Mouse (Mus musculus): ENCODE results near the gene Zfp777. TPM values are rescaled to one million over a fixed set of nuclear protein-coding genes. Genes with fewer than 3 reads are reported as not detected.
A peak's percentile ranks its signal among the peaks of the same experiment; 100 is the strongest.

Gene Zfp777
- polyA plus RNA-seq, 1 experiment = 16.8 TPM

- TF ChIP-seq CTCF (conservative IDR thresholded peaks at IDR 0.05; ENCODE audit: insufficient read depth, insufficient read length, low read depth, low read length) = peak; percentile 59
- no peak for TF ChIP-seq POLR2A (IDR thresholded peaks at IDR 0.05; ENCODE audit: low read depth, low read length)
- Histone ChIP-seq H3K27ac (ENCODE audit: insufficient read depth, low read depth, low read length) (no peak overlapping the region), H3K4me1 (ENCODE audit: control insufficient read depth, insufficient read depth, low read length) (no peaks in the 10 kb centered on the region), H3K36me3 (ENCODE audit: control insufficient read depth, insufficient read depth, low read length) (no peaks in the 10 kb centered on the region), H3K4me3 (ENCODE audit: insufficient read depth, low read depth, low read length) (peak overlapping the region; percentile 34), H3K27me3 (replicated peaks; ENCODE audit: control insufficient read depth, insufficient read depth, low read length) (no peaks in the 10 kb centered on the region)
- under 1% methylated on average over 24 of the region's 24 CpGs for WGBS
- DNase-seq = peak; percentile 76
Observed at GRCm38 (mm10) chr6:48016090-48016521, 32.6 kb downstream of the Zfp777 start.

GRCm38 (mm10) chr6:48010727-48011126 is 38.0 kb downstream of the Zfp777 start:
- Histone ChIP-seq H3K27ac (ENCODE audit: insufficient read depth, low read depth, low read length) (no peak overlapping the region), H3K4me1 (ENCODE audit: control insufficient read depth, insufficient read depth, low read length) (no peaks in the 10 kb centered on the region), H3K36me3 (ENCODE audit: control insufficient read depth, insufficient read depth, low read length) (no peaks in the 10 kb centered on the region), H3K4me3 (ENCODE audit: insufficient read depth, low read depth, low read length) (no peak overlapping the region), H3K27me3 (replicated peaks; ENCODE audit: control insufficient read depth, insufficient read depth, low read length) (no peaks in the 10 kb centered on the region)
- DNase-seq = no peak
- 35% methylated on average over 8 of the region's 8 CpGs for WGBS
- TF ChIP-seq CTCF (conservative IDR thresholded peaks at IDR 0.05; ENCODE audit: insufficient read depth, insufficient read length, low read depth, low read length) (no peak), POLR2A (IDR thresholded peaks at IDR 0.05; ENCODE audit: low read depth, low read length) (no peak)

GRCm38 (mm10) chr6:47995661-47996060 is 53.0 kb downstream of the Zfp777 start:
- H3K27me3 ChIP-seq (replicated peaks; ENCODE audit: control insufficient read depth, insufficient read depth, low read length) = no peaks in the 10 kb centered on the region
- no peak overlapping the region for H3K27ac ChIP-seq (ENCODE audit: insufficient read depth, low read depth, low read length)

GRCm38 (mm10) chr6:47983936-47984335 is 64.8 kb downstream of the Zfp777 start:
- 40% methylated on average over 2 of the region's 2 CpGs for WGBS
- TF ChIP-seq POLR2A (IDR thresholded peaks at IDR 0.05; ENCODE audit: low read depth, low read length) (no peak), CTCF (conservative IDR thresholded peaks at IDR 0.05; ENCODE audit: insufficient read depth, insufficient read length, low read depth, low read length) (no peak)

More at GRCm38 (mm10) chr6:47995661-47996060, 53.0 kb downstream of the Zfp777 start:
- Histone ChIP-seq H3K4me3 (ENCODE audit: insufficient read depth, low read depth, low read length) (no peak overlapping the region), H3K4me1 (ENCODE audit: control insufficient read depth, insufficient read depth, low read length) (peaks cover 6% of the 10 kb centered on the region; the same call in 1 of the 2 replicates), H3K36me3 (ENCODE audit: control insufficient read depth, insufficient read depth, low read length) (no peaks in the 10 kb centered on the region)
- peak; percentile 42 for DNase-seq
- WGBS = 70% methylated on average over 9 of the region's 9 CpGs
- no peak for TF ChIP-seq POLR2A (IDR thresholded peaks at IDR 0.05; ENCODE audit: low read depth, low read length)
- no peak for TF ChIP-seq CTCF (conservative IDR thresholded peaks at IDR 0.05; ENCODE audit: insufficient read depth, insufficient read length, low read depth, low read length)

GRCm38 (mm10) chr6:47978897-47979368 is 69.8 kb downstream of the Zfp777 start:
- Histone ChIP-seq H3K4me3 (ENCODE audit: insufficient read depth, low read depth, low read length) (no peak overlapping the region), H3K4me1 (ENCODE audit: control insufficient read depth, insufficient read depth, low read length) (no peaks in the 10 kb centered on the region), H3K27ac (ENCODE audit: insufficient read depth, low read depth, low read length) (peak overlapping the region; percentile 56; the same call in 1 of the 2 replicates), H3K36me3 (ENCODE audit: control insufficient read depth, insufficient read depth, low read length) (no peaks in the 10 kb centered on the region), H3K27me3 (replicated peaks; ENCODE audit: control insufficient read depth, insufficient read depth, low read length) (no peaks in the 10 kb centered on the region)
- 8% methylated on average over 6 of the region's 6 CpGs for WGBS
- TF ChIP-seq POLR2A (IDR thresholded peaks at IDR 0.05; ENCODE audit: low read depth, low read length) (no peak), CTCF (conservative IDR thresholded peaks at IDR 0.05; ENCODE audit: insufficient read depth, insufficient read length, low read depth, low read length) (peak; percentile 19; the same call in 1 of the 2 replicates)
- peak; percentile 93 for DNase-seq

More at GRCm38 (mm10) chr6:47983936-47984335, 64.8 kb downstream of the Zfp777 start:
- Histone ChIP-seq H3K36me3 (ENCODE audit: control insufficient read depth, insufficient read depth, low read length) (no peaks in the 10 kb centered on the region), H3K4me3 (ENCODE audit: insufficient read depth, low read depth, low read length) (no peak overlapping the region), H3K27ac (ENCODE audit: insufficient read depth, low read depth, low read length) (no peak overlapping the region), H3K27me3 (replicated peaks; ENCODE audit: control insufficient read depth, insufficient read depth, low read length) (no peaks in the 10 kb centered on the region), H3K4me1 (ENCODE audit: control insufficient read depth, insufficient read depth, low read length) (no peaks in the 10 kb centered on the region)
- DNase-seq = no peak

- TF ChIP-seq CTCF (conservative IDR thresholded peaks at IDR 0.05; ENCODE audit: insufficient read depth, insufficient read length, low read depth, low read length) (no peak), POLR2A (IDR thresholded peaks at IDR 0.05; ENCODE audit: low read depth, low read length) (no peak)
- WGBS = 87% methylated on average over 1 of the region's 1 CpGs
Observed at GRCm38 (mm10) chr6:47974599-47974998, 74.1 kb downstream of the Zfp777 start.

More at GRCm38 (mm10) chr6:47974599-47974998, 74.1 kb downstream of the Zfp777 start:
- Histone ChIP-seq H3K27ac (ENCODE audit: insufficient read depth, low read depth, low read length) (no peak overlapping the region), H3K4me1 (ENCODE audit: control insufficient read depth, insufficient read depth, low read length) (no peaks in the 10 kb centered on the region), H3K4me3 (ENCODE audit: insufficient read depth, low read depth, low read length) (no peak overlapping the region), H3K27me3 (replicated peaks; ENCODE audit: control insufficient read depth, insufficient read depth, low read length) (no peaks in the 10 kb centered on the region), H3K36me3 (ENCODE audit: control insufficient read depth, insufficient read depth, low read length) (no peaks in the 10 kb centered on the region)
- DNase-seq = no peak

Other genes starting within 250 kb of the Zfp777 start
- gene Pdia4, start 235.5 kb downstream of the Zfp777 start, polyA plus RNA-seq (2012; rRNA removed) = 38.9 and 44.0 TPM in 2 replicates
- 0.19 and 0.37 TPM in 2 replicates for gene Zfp786, start 218.0 kb downstream of the Zfp777 start, polyA plus RNA-seq (2012; rRNA removed)
- 7.2 and 9.0 TPM in 2 replicates for gene Zfp398, start 213.2 kb downstream of the Zfp777 start, polyA plus RNA-seq (2012; rRNA removed)
- 6.2 and 7.0 TPM in 2 replicates for gene Zfp282, start 171.7 kb downstream of the Zfp777 start, polyA plus RNA-seq (2012; rRNA removed)
- gene Zfp212, start 128.4 kb downstream of the Zfp777 start, polyA plus RNA-seq (2012; rRNA removed) = 8.1 and 8.5 TPM in 2 replicates
- 6.7 and 9.4 TPM in 2 replicates for gene Zfp956, start 95.5 kb downstream of the Zfp777 start, polyA plus RNA-seq (2012; rRNA removed)
- gene Zfp746, start 37.7 kb upstream of the Zfp777 start, polyA plus RNA-seq (2012; rRNA removed) = 14.8 and 17.4 TPM in 2 replicates

Data from kidney, adult 2 months (tissue).